Mouse (Mus musculus) embryonic facial prominence, embryonic 12.5 days (tissue): ENCODE results near the gene Fras1. TPM values are rescaled to one million over a fixed set of nuclear protein-coding genes. Genes with fewer than 3 reads are reported as not detected.

Experiments
- ATAC-seq: fragments of 200-750 bp; cut with Nextera tagmentation; 2 replicates; pipeline ENCODE4 v1.8.0; 2017; ENCODE audit not compliant: insufficient number of reproducible peaks, insufficient read depth, low FRiP score, low TSS enrichment
- H3K27ac ChIP-seq: fragments of 300-500 bp; sonication (generic); 2 replicates; pipeline ENCODE4 v1.5.1; 2016; ENCODE audit warnings: mild to moderate bottlenecking
- H3K27me3 ChIP-seq: fragments of 300-500 bp; sonication (generic); 2 replicates; pipeline ENCODE4 v1.6.1; 2016; ENCODE audit warnings: mild to moderate bottlenecking, moderate library complexity
- H3K36me3 ChIP-seq: fragments of 300-500 bp; sonication (generic); 2 replicates; pipeline ENCODE4 v1.6.1; 2016; ENCODE audit warnings: mild to moderate bottlenecking
- H3K4me1 ChIP-seq: fragments of 300-500 bp; sonication (generic); 2 replicates; pipeline ENCODE4 v1.6.1; 2016
- H3K4me2 ChIP-seq: fragments of 300-500 bp; sonication (generic); replicated peaks from 2 replicates; pipeline ENCODE4 v1.6.1; 2016; ENCODE audit warnings: mild to moderate bottlenecking, moderate library complexity
- H3K4me3 ChIP-seq: fragments of 300-500 bp; sonication (generic); 2 replicates; pipeline ENCODE4 v1.5.1; 2016; ENCODE audit warnings: mild to moderate bottlenecking
- H3K9ac ChIP-seq: fragments of 300-500 bp; sonication (generic); 2 replicates; pipeline ENCODE4 v1.6.1; 2016; ENCODE audit warnings: mild to moderate bottlenecking, moderate library complexity
- H3K9me3 ChIP-seq: fragments of 300-500 bp; sonication (generic); 2 replicates; pipeline ENCODE4 v1.6.1; 2016; ENCODE audit warnings: mild to moderate bottlenecking, moderate library complexity
- WGBS: fragments of 180-500 bp; shearing (Covaris S2); methylation state at CpG from one replicate; pipeline ENCODE4 v1.1.7; 2016; 5-methylcytosine and 5-hydroxymethylcytosine counted together
- polyA plus RNA-seq: library from polyadenylated mRNA; unstranded; fragments of >200 nt; fragmentation: Nextera tagmentation; extraction: Ambion mirVana; gene quantifications from 2 replicates; pipeline ENCODE4 v1.2.1, GENCODE M21; 2016

Fras1 gene
- polyA plus RNA-seq, 1 experiment from 2014 or later: 20.1 TPM

GRCm38 (mm10) chr5:96412754-96413394, 39.1 kb downstream of the Fras1 start:
- Histone ChIP-seq H3K9ac (no peak overlapping the region), H3K4me3 (no peak overlapping the region), H3K27me3 (no peaks in the 10 kb centered on the region), H3K4me1 (peaks cover 6% of the 10 kb centered on the region; the same call in 1 of the 2 replicates), H3K27ac (peak overlapping the region; percentile 50; the same call in 1 of the 2 replicates), H3K36me3 (no peaks in the 10 kb centered on the region), H3K9me3 (no peaks in the 10 kb centered on the region), H3K4me2 (no peak overlapping the region)
- peak; percentile 72; the same call in 1 of the 2 replicates for ATAC-seq
- 63% methylated on average over 11 of the region's 11 CpGs for WGBS

DNA sequence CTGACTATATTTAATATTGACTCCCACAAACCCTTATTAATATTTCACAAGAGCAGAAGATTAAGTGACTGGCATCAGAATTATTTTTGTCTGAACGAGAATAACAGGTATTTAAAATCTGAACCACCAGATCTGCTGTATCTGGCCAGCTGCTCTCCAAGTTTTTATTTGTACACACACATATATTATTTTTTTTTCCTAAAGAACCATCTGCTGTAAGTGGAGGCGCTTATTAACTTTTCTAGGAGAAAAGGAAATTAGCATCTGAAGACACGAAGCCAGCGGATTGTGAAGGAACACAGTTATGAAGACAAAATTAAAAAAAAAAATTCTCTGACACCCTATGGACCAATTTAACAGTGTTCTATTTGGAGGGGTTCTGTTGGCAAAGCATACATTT, 43.4 kb downstream of the Fras1 start:
- H3K36me3 ChIP-seq: no peaks in the 10 kb centered on the region
- WGBS: 88% methylated on average over 4 of the region's 4 CpGs
- ATAC-seq: no peak
- no peak overlapping the region for H3K4me3 ChIP-seq
- no peaks in the 10 kb centered on the region for H3K9me3 ChIP-seq
- no peak overlapping the region for H3K27ac ChIP-seq
- H3K9ac ChIP-seq: no peak overlapping the region
- no peak overlapping the region for H3K4me2 ChIP-seq
- peaks cover 6% of the 10 kb centered on the region; the same call in 1 of the 2 replicates for H3K4me1 ChIP-seq
- H3K27me3 ChIP-seq: no peaks in the 10 kb centered on the region

GRCm38 (mm10) chr5:96421550-96421949, 47.8 kb downstream of the Fras1 start:
- H3K9ac ChIP-seq: no peak overlapping the region
- 55% methylated on average over 3 of the region's 3 CpGs for WGBS
- H3K9me3 ChIP-seq: no peaks in the 10 kb centered on the region
- H3K4me3 ChIP-seq: no peak overlapping the region
- H3K4me1 ChIP-seq: no peaks in the 10 kb centered on the region
- no peak overlapping the region for H3K4me2 ChIP-seq
- ATAC-seq: peak; percentile 41; the same call in 1 of the 2 replicates
- no peaks in the 10 kb centered on the region for H3K36me3 ChIP-seq
- H3K27ac ChIP-seq: no peak overlapping the region
- H3K27me3 ChIP-seq: no peaks in the 10 kb centered on the region

DNA sequence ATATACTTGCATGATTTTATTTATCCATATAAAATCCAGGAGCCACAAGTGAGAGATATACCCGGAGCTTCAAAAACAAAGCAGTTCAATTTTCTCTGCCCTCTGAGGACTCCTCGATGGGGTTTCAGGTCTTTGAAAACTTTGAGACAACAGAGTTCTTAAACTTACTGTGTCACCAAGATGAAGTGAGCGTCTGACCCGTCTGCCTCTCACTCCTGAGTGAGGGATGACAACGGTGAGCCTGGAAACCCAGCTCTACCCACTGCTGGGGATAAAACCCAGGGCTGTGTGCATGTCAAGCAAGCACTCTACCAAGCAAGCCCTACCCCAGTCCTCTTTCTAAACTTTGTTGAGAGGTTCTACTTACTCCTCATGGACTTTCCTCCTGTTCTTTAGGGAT, 49.0 kb downstream of the Fras1 start:
- no peaks in the 10 kb centered on the region for H3K27me3 ChIP-seq
- ATAC-seq: no peak
- no peaks in the 10 kb centered on the region for H3K9me3 ChIP-seq
- 92% methylated on average over 5 of the region's 5 CpGs for WGBS
- no peaks in the 10 kb centered on the region for H3K4me1 ChIP-seq
- no peak overlapping the region for H3K4me2 ChIP-seq
- no peak overlapping the region for H3K27ac ChIP-seq
- H3K4me3 ChIP-seq: no peak overlapping the region
- no peaks in the 10 kb centered on the region for H3K36me3 ChIP-seq
- no peak overlapping the region for H3K9ac ChIP-seq

GRCm38 (mm10) chr5:96425391-96425790, 51.6 kb downstream of the Fras1 start:
- ATAC-seq: no peak

DNA sequence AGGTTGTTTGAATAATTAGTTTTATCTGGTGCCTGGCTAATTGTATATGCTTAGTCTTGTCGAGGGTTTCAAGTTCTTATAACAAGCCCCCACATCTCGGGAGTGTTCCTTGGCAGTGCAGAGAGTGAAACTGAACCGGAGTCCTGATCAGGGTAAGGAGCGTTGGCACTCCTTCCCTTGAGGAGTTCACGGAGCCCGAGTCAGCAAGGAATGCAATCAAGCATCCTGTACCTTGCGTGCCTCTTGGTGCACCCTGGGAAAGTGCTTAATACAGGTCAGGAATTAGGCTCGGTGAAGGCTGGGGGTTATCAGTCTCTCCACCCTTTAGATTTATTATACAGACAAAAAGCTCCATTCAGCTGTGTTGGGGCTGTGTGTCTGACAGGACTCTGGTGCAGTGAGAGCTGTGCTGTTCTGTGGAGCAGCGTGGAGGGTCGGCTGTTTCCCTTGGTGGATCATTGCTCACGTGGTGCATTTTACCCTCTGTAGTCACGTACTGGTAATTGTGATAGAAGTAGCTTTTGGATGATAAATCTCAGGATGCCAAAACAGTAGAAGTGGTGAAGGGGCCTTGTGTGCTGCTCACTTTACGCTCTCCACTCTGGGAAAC, 55.9 kb downstream of the Fras1 start:
- H3K36me3 ChIP-seq: no peaks in the 10 kb centered on the region
- H3K4me3 ChIP-seq: no peak overlapping the region
- WGBS: 71% methylated on average over 13 of the region's 13 CpGs
- no peak overlapping the region for H3K27ac ChIP-seq
- H3K4me1 ChIP-seq: no peaks in the 10 kb centered on the region
- H3K9ac ChIP-seq: no peak overlapping the region
- H3K4me2 ChIP-seq: no peak overlapping the region
- no peaks in the 10 kb centered on the region for H3K27me3 ChIP-seq
- H3K9me3 ChIP-seq: no peaks in the 10 kb centered on the region
- no peak for ATAC-seq

More at GRCm38 (mm10) chr5:96425391-96425790, 51.6 kb downstream of the Fras1 start:
- H3K36me3 ChIP-seq: no peaks in the 10 kb centered on the region
- H3K27ac ChIP-seq: no peak overlapping the region
- H3K9ac ChIP-seq: no peak overlapping the region
- no peaks in the 10 kb centered on the region for H3K9me3 ChIP-seq
- WGBS: 93% methylated on average over 8 of the region's 8 CpGs
- no peaks in the 10 kb centered on the region for H3K4me1 ChIP-seq
- no peak overlapping the region for H3K4me3 ChIP-seq
- H3K4me2 ChIP-seq: no peak overlapping the region
- H3K27me3 ChIP-seq: no peaks in the 10 kb centered on the region

- Histone ChIP-seq H3K9me3 (no peaks in the 10 kb centered on the region), H3K4me1 (no peaks in the 10 kb centered on the region), H3K36me3 (no peaks in the 10 kb centered on the region), H3K27me3 (no peaks in the 10 kb centered on the region), H3K9ac (no peak overlapping the region), H3K27ac (no peak overlapping the region), H3K4me3 (no peak overlapping the region), H3K4me2 (no peak overlapping the region)
- no peak for ATAC-seq
- WGBS: 88% methylated on average over 4 of the region's 4 CpGs
Measured at GRCm38 (mm10) chr5:96437870-96438269, 64.1 kb downstream of the Fras1 start.

DNA sequence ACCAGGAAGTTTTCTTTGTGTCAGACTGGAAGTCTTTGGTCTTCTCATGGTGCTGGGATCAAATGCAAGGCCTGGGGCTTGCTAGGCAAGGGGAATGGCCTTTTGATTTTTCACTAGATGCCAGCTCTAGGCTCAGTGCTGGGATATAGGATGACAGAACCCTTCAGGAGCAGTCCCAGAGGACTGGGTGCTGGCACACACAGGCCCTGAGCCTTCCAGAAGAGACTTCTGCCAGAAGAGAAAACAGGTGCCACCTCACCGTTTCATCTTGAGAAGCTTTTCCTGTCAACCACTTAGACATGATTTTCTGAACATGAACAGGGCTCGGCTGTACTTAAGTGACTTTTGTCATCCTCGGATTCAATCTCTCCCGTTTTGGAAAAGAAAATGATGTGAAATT, 66.1 kb downstream of the Fras1 start:
- no peak overlapping the region for H3K4me3 ChIP-seq
- no peak for ATAC-seq
- WGBS: 82% methylated on average over 4 of the region's 4 CpGs

GRCm38 (mm10) chr5:96447460-96447859, 73.7 kb downstream of the Fras1 start:
- Histone ChIP-seq H3K27me3 (no peaks in the 10 kb centered on the region), H3K36me3 (no peaks in the 10 kb centered on the region), H3K4me1 (no peaks in the 10 kb centered on the region), H3K9ac (no peak overlapping the region), H3K4me3 (no peak overlapping the region), H3K4me2 (no peak overlapping the region), H3K27ac (no peak overlapping the region), H3K9me3 (no peaks in the 10 kb centered on the region)
- 82% methylated on average over 7 of the region's 7 CpGs for WGBS
- ATAC-seq: no peak

More for the DNA sequence above, 66.1 kb downstream of the Fras1 start:
- H3K9ac ChIP-seq: no peak overlapping the region
- no peaks in the 10 kb centered on the region for H3K36me3 ChIP-seq
- no peaks in the 10 kb centered on the region for H3K27me3 ChIP-seq
- H3K4me2 ChIP-seq: no peak overlapping the region
- H3K4me1 ChIP-seq: no peaks in the 10 kb centered on the region
- H3K27ac ChIP-seq: no peak overlapping the region
- no peaks in the 10 kb centered on the region for H3K9me3 ChIP-seq

DNA sequence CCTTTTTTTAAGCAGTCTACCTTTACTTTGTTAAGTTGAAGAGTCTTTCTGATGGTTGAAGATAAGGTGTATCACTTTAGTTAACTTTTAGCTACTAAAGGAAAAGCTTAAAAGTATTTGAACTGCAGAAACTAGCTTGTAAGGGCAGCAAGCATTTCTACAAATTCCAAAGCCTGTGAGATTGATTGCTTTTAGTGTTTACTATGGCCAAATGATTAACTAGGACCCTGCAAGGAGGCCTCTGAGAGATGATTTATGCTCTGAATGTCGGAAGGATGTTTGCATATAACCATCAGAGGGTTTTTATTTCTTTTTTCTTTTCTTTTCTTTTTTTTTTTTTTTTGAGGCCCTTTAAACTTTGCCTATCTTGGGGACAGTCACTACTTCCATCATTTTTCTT, 78.3 kb downstream of the Fras1 start:
- Histone ChIP-seq H3K4me1 (no peaks in the 10 kb centered on the region), H3K36me3 (no peaks in the 10 kb centered on the region), H3K27me3 (no peaks in the 10 kb centered on the region), H3K27ac (no peak overlapping the region), H3K4me2 (no peak overlapping the region), H3K4me3 (no peak overlapping the region), H3K9me3 (no peaks in the 10 kb centered on the region), H3K9ac (no peak overlapping the region)
- WGBS: 78% methylated on average over 1 of the region's 1 CpGs
- ATAC-seq: no peak

GRCm38 (mm10) chr5:96453386-96453785, 79.6 kb downstream of the Fras1 start:
- no peak for ATAC-seq
- Histone ChIP-seq H3K4me1 (0 out of 2 replicates have a peak, but pooled peaks cover 3% of the 10 kb centered on the region), H3K9me3 (no peaks in the 10 kb centered on the region), H3K4me2 (no peak overlapping the region), H3K9ac (no peak overlapping the region), H3K27ac (no peak overlapping the region), H3K27me3 (no peaks in the 10 kb centered on the region), H3K4me3 (no peak overlapping the region), H3K36me3 (no peaks in the 10 kb centered on the region)
- 94% methylated on average over 5 of the region's 5 CpGs for WGBS

- Histone ChIP-seq H3K9ac (no peak overlapping the region), H3K27ac (no peak overlapping the region), H3K4me1 (0 out of 2 replicates have a peak, but pooled peaks cover 3% of the 10 kb centered on the region), H3K27me3 (no peaks in the 10 kb centered on the region), H3K9me3 (no peaks in the 10 kb centered on the region), H3K4me3 (no peak overlapping the region), H3K4me2 (no peak overlapping the region), H3K36me3 (no peaks in the 10 kb centered on the region)
- no peak for ATAC-seq
- 82% methylated on average over 3 of the region's 3 CpGs for WGBS
Measured at GRCm38 (mm10) chr5:96454422-96454821, 80.7 kb downstream of the Fras1 start.
